Mouse (Mus musculus) megakaryocyte, embryonic 14.5 days (primary cell): ENCODE measurements around the gene Smarca2.

Source experiments
- FLI1 ChIP-seq: IDR thresholded peaks from 2 replicates; pipeline ENCODE4 v1.6.1; 2012; ENCODE audit warnings: low read length, inconsistent platforms, mixed read lengths
- GATA1 ChIP-seq: IDR thresholded peaks from 3 replicates; pipeline ENCODE4 v1.6.1; 2012; ENCODE audit warnings: mixed read lengths, low read length, inconsistent platforms, borderline replicate concordance

DNA sequence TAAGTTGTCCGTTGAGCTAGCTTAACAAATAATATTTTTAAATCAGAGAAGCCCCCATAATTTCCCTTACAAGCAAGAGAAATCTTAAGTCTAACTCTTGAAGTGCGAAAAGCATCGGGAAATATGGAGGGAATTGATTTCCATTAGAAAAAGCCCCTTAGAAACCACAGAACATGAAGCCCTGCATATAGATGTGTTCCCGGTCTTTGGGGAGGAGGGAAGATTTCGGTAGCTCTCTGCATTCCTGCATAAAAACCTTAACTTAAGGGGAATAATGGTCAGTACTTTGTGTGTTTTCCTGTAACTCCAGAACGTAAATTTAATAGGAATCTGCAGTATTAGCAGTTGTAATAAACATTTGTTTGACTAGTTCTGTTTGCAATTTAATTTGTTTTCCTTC is 143.8 kb downstream of the Smarca2 start:
- TF ChIP-seq FLI1: no peak
- no peak for TF ChIP-seq GATA1
